Mouse (Mus musculus): ENCODE measurements around the gene Zfx. TPM values are rescaled to one million over a fixed set of nuclear protein-coding genes. Genes with fewer than 3 reads are reported as not detected.

The Zfx gene
- 50.4 and 58.7 TPM in 2 replicates for total RNA-seq (2017)

DNA sequence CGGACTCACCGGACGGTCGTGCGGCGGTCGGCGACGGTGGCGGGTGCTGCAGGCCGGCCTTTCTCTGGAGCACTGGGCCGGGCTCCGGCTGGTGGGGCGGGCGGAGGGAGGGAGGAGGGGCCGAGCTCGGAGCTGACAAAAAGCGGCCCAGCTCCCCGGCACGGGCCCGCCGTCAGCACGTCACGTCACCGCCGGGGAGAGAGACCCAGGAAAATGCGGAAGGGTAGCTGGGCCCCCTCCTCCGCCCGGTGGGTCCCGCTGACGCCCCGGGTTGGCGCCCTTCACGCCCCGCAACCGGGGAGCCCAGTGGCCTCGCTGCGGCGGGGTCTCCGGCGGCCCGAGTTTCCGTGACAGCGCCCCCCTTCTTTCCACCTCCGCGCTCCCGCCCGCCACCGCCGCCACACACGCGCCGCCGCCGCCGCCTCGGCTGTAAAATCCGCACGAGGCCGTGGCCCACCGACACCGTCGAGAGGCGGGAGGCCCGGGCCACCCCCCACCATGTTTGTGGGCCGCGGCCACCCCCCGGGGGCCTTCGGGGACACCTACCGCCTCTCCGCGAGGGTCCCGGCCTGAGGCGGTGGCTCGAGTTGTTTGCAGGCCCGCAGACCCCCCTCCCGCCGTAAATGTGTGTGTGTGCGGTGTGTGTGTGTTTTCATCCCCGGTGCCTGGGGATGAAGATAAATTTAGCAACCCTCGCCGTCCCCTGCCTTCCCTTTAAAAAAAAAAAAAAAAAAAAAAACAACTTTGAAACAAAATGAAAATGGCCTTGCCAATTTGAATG is at the start of gene Zfx:
Zfx (minus strand) TSS at position 644 of the 781 bp plus-strand sequence.
- ATAC-seq (replicated peaks; ENCODE audit: low read depth, poor library complexity, severe bottlenecking), result peak; percentile 40

DNA sequence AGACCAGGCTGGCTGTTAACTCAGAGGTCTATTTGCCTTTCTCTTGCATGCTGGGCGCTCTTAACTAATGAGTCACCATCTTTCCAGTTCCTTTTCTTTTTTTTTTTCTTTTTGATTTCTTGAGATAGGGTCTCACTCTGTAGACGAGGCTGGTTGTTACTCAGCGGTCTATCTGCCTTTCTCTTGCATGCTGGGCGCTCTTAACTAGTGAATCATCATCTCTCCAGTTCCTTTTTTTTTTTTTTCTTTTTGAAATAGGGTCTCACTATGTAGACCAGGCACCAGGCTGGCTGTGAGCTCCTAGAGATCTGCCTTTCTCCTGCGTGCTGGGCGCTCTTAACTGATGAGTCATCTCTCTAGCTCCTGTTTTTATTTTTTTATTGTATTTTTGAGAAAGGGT is 45.8 kb upstream of the Zfx start:
- peak; percentile 65 for ATAC-seq (replicated peaks; ENCODE audit: low read depth, poor library complexity, severe bottlenecking)

GRCm38 (mm10) chrX:94152251-94152830 is 28.8 kb upstream of the Zfx start:
- no peak for ATAC-seq (replicated peaks; ENCODE audit: low read depth, poor library complexity, severe bottlenecking)

DNA sequence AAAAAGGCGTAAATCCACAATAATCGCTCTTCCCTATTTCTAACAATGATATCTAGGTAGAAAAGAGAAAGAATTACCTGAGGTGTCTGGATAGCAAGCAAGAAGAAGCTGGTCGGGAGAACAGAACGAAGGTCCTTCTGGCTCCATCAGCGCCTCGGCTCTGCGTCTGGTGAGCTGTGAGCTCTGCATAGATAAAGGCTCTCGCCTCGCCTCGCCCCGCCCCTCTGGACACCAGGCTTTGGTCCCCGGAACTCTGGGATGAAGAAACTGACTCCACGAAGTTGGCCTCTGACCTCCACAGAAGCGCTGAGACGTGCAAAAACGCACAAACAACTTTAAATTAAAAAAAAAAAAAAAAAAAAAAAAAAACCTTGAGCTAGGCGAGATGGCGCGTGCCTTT is 27.0 kb upstream of the Zfx start:
- no peak for ATAC-seq (replicated peaks; ENCODE audit: low read depth, poor library complexity, severe bottlenecking)

GRCm38 (mm10) chrX:94142004-94142771 is 18.7 kb upstream of the Zfx start:
- peak; percentile 56; the same call in 1 of the 2 replicates for ATAC-seq (replicated peaks; ENCODE audit: low read depth, poor library complexity, severe bottlenecking)

DNA sequence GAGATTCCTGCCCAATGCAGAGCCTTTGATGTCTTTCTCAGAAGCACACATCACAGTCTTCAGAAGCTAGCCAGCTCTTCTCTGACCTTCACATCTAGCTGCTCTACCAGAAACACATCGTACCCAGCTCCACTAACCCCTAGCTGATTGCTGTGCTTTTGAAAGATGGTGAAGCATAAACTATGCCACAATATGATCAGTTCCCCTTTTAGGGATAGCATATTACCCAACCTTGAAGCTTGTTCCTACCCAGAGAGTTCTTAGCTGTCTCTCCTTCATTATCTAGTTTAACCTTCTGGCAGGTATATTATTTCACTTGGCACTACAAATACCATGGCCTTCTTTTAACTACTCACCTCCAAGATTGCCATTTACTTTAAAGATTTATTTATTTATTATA is 16.6 kb upstream of the Zfx start:
- peak; percentile 65 for ATAC-seq (replicated peaks; ENCODE audit: low read depth, poor library complexity, severe bottlenecking)

DNA sequence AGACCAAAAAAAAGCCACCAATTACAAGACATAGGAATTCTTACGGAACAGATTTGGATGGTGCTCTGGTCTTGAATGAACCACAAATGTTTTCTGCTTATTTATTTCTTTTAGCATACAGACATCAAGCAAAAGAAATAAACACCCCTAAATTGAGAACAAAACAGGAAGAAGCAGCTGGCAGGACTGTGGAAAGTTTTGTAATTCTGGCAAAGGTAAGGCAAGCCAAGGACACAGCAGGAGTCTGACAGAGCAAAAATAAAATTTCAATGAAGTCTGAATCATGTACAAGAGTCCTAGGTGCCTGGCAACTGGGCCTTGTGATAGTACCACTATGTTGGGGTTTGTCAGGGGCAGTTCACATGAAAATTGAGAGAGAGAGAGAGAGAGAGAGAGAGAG is 14.8 kb upstream of the Zfx start:
- ATAC-seq (replicated peaks; ENCODE audit: low read depth, poor library complexity, severe bottlenecking), result no peak

DNA sequence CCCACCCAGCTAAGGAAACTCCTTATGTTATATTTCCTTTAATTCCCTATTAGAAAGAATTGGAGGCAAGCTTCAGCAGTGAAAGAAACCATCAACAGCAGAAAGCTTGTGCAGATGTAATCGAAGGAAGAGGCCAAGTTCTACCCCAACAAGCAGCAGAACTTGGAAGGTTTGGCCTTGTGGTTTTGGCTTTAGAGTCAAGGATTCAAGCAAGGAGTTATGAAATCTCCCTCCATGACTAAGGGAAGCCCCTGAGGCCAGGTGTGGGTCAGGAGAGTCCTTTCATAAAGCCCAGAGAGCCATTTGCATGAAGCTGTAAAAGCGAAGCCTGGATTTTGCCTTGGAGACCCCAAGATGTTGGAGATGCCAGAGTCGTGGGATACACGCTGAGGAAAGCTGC is 11.6 kb upstream of the Zfx start:
- no peak for ATAC-seq (replicated peaks; ENCODE audit: low read depth, poor library complexity, severe bottlenecking)

GRCm38 (mm10) chrX:94133551-94133950 is 10.0 kb upstream of the Zfx start:
- no peak for ATAC-seq (replicated peaks; ENCODE audit: low read depth, poor library complexity, severe bottlenecking)

DNA sequence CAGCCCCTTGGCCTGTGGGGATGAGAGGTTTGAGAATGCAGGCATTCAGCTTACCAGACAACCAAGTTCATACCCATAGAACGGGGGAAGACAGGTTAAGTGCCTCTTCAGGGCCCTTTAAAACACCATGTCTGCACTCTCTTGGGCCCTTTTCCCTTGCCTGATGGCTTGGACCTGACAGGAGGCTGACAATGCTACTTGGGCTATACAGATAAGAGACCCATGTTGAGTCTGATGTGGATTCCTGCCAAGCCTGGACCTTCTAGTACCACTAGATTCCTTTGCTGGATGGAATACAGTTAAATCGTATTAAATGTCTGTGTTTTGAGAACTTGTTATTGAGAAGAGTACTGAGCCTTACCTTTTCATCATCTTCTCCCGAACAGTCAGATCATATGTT is 8.7 kb upstream of the Zfx start:
- no peak for ATAC-seq (replicated peaks; ENCODE audit: low read depth, poor library complexity, severe bottlenecking)

DNA sequence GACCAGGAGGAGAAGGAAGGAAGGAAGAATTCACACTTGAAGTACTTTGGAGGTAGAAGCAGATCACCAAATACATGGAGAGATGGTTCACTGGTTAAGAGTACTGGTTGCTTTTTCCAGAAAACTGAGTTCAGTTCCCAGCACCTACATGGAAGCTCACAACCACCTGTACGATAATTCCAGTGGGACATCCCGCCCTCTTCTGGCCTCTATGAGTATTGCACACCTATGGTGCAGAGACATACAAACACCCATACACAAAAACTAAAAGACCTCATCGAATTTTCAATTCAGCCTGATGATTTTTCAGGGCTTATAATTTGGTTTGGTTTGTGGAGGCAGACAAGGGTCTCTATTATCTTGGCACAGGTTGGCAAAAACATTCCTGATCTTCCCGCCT is 6.2 kb upstream of the Zfx start:
- no peak for ATAC-seq (replicated peaks; ENCODE audit: low read depth, poor library complexity, severe bottlenecking)

GRCm38 (mm10) chrX:94125950-94126349 is 2.4 kb upstream of the Zfx start:
- 0 out of 2 replicates have a peak, but pooled peaks have one; percentile 10 for ATAC-seq (replicated peaks; ENCODE audit: low read depth, poor library complexity, severe bottlenecking)

GRCm38 (mm10) chrX:94122709-94123058 is 818 bp downstream of the Zfx start:
- ATAC-seq (replicated peaks; ENCODE audit: low read depth, poor library complexity, severe bottlenecking), result no peak

GRCm38 (mm10) chrX:94121866-94122708 is 1.4 kb downstream of the Zfx start:
- peak; percentile 73 for ATAC-seq (replicated peaks; ENCODE audit: low read depth, poor library complexity, severe bottlenecking)

- ATAC-seq (replicated peaks; ENCODE audit: low read depth, poor library complexity, severe bottlenecking), result no peak
These were observed 2.2 kb downstream of the Zfx start for GRCm38 (mm10) chrX:94121161-94121856.

- ATAC-seq (replicated peaks; ENCODE audit: low read depth, poor library complexity, severe bottlenecking), result no peak
These were observed 5.2 kb downstream of the Zfx start for GRCm38 (mm10) chrX:94118350-94118749.

DNA sequence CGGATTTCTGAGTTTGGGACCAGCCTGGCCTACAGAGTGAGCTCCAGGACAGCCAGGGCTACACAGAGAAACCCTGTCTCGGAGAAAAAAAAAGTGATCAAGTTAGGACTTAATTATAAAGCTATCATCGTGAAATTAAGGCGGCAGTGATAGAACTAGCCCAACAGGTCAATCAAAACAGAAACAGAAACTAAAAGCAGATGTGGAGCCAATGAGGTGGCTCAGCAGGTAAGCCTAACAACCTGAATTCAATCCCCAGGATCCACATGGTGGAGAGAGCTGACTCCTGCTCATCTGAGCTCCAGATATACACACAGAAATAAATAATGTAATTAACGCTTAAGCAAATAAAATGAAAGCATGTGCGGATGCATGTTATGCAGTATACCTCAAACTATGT is 7.6 kb downstream of the Zfx start:
- ATAC-seq (replicated peaks; ENCODE audit: low read depth, poor library complexity, severe bottlenecking), result no peak

DNA sequence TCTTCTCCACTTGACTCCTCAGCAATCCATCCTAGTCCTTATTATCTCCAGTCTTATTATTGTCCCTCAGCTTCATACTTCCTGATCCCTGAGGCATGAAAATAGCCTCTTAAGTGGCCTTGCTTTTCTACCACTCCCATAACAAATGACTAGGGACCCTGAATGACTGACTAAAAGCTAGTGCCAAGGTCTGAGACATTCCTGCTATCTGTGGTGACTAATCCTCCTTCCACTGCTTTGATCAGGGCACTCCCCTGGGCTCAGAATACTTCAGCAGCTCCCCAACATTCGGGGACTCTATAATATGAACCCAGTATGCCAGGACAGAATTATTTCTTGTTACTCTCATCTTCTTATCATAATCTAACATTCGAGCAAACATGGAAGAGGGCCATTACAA is 17.5 kb downstream of the Zfx start:
- no peak for ATAC-seq (replicated peaks; ENCODE audit: low read depth, poor library complexity, severe bottlenecking)

GRCm38 (mm10) chrX:94102938-94103337 is 20.6 kb downstream of the Zfx start:
- ATAC-seq (replicated peaks; ENCODE audit: low read depth, poor library complexity, severe bottlenecking), result no peak

DNA sequence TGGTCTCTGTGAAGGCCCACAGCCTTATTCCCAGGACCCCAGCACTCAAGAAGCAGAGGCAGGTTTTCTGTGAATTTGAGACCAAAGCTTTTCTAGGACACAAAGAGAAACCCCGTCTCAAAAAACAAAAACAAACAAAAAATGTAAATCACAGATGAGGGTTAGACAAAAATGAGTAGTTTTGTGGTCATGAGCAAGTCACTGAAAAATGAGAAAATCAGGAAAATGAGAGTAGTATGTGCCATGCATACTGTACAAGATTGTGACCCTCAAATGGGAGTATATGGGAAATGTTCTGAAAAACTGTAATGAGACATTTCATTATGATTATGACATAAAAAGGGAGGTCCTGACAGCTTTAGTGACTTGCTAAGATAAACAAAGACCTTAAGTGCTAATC is 22.9 kb downstream of the Zfx start:
- no peak for ATAC-seq (replicated peaks; ENCODE audit: low read depth, poor library complexity, severe bottlenecking)

Measured in common myeloid progenitor, adult 5-6 weeks (primary cell).